Mouse (Mus musculus): ENCODE data around the gene Ddo.

The Ddo gene

DNA sequence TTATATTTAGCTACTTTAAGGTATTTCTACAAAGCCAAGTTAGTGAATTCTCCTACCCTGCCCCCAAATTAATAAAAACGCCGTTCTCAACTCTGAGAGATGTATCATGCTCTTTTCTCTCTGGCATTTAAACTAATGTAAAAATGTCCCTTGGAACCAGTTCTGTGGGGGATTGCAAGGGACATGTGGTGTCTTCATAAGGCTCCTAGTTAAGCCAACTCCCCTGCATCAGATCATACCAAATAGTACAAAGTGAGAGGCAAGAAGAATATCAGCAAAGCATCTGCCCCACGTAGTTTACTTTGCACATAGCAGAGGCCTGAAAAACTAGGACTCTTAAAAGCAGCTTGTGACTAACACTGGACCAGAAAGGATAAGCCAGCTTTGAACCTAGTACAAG lies 86.9 kb downstream of the Ddo start:
- no peak for DNase-seq (ENCODE audit: low read depth, low spot score)

DNA sequence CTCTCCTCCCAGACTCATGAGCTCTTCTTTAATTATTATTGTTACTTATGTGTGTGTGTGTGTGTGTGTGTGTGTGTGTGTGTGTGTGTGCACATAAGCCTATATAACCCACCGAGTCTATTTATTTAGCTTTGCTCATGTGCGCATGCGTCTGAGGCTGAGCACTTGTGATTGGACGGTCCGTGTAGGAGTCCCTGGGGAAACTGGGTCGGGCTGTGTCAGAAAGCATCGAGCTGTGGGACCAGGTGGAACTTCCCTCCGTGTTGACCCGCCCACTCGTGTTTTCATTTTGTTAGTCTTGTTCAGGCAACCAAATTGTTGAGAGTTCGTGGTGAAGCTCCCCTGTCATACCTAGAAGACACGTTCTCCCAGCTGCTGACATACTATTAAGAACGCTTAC lies 88.6 kb downstream of the Ddo start:
- no peak for DNase-seq (ENCODE audit: low read depth, low spot score)

DNA sequence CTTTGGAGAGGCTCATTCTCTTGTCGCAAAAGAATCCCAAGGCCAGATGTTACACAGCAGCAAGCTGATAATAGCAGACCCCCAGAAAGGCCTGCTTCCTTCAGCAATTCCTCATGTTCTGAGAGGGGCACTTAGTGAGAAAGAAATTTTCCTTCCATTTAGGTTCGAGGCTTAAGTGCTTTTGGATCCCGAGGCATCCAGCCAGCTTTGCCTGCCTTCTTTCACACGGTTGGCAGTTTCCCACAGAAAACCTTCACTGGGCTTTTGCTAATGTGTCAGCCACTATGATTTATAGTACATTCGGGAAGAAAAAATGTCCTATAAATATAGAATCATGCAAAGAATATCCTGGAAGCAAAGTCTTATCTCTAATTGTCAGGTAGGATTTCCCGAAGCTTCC lies 89.3 kb downstream of the Ddo start:
- no peak for DNase-seq (ENCODE audit: low read depth, low spot score)

DNA sequence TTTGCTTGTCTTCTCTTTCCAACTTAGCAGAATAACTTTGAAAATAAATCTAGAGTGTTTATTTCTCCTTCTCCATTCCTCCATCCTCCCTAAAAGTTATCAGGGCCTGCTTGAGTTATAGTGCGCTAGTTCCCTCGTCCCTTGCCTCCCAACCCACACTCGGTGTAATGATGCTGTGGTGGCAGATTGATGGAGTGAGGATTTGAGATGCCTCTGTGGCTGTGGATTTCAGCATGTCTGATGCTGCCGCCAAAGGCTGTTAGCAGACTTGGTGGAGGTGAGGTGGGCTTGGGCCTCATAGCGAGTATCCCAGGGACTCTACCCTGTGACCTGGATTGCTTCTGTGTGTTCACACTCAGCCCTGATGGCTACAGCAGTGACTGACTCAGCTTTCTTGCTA lies 91.1 kb downstream of the Ddo start:
- DNase-seq (ENCODE audit: low read depth, low spot score) = no peak

DNA sequence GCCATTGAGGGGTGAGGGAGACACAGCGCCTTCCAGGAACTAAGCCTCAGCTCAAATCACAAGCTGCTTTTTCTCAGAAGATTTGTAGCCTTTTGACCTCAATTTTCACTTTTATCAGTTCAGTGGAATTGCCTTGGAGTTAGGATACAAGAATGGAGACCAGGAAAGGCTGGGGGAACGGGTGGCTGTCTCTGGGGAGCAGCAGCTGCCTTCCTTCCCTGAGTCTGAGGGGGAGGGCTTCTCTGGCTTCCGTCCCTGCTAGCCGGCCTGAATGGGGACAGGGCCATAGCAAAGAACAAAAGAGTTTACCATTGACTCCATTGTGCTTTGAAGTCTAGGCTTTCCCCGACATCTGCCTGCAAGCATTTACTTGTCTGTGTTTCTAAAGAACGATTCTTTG lies 94.5 kb downstream of the Ddo start:
- DNase-seq (ENCODE audit: low read depth, low spot score) = no peak

DNA sequence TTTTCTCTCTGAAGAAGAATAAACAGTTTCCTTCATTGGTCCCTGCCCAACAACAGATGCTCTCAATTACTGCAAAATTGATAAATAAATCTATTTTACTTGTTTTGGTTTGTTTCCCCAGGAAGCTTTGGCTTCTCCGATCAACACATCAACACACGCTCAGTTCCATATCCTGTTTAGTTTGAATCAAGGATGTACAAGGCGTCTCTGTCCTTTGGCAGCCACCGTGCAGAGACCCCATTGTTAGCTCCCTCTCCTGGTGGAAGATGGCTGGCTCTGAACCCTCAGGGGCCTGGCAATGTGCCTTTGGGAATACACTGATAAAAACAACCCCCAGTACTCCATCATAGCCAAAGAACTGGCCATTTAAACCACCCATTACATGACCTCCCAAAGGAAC lies 95.3 kb downstream of the Ddo start:
- DNase-seq (ENCODE audit: low read depth, low spot score) = no peak

DNA sequence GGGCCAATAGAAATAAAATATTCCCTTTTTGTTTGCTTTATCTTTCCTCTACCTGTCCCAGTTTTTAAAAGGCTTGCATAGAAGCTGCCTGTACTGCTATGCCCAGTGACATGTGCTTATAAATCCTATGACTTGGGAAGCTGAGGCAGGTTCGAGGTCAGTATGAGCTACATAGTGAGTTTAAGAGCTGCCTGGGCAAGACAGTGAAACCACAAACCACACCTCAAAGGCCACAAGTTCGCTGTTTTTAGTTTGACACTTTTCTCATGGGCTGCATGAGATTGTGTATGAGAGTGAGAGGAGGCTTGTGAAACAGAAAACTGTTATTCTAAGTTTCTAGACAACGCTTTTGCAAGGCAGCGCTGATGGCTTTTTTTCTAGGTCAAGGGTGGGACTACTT lies 95.7 kb downstream of the Ddo start:
- DNase-seq (ENCODE audit: low read depth, low spot score) = no peak

DNA sequence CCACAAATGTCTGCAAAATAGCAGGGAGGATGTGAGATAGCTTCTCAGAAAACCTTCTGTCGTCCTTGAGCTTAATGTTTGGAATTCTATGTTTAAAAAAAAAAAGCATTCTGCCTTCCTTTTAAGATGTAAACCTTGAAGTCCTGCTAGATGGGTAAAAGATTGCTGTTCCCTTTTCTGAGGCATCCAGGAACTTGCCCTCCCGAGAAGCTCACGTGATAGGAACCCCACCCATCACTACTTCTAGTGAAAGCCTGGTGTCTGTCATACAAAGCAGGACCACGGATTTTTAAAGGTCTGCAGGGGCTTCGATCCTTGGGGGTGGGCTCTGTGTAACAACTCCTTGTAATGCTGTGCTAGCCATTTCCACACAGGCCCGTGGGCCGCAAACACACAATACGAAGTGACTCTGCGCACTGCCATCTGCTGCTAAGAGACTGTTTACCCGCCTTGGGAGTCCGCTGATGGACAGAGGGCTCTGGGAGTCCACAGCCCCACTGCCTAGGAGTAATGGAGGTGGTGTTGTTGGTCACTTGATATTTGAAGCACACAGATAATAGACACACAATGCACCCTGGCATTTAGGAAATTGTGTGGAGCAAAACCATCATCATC lies 96.6 kb downstream of the Ddo start:
- DNase-seq (ENCODE audit: low read depth, low spot score) = no peak

DNA sequence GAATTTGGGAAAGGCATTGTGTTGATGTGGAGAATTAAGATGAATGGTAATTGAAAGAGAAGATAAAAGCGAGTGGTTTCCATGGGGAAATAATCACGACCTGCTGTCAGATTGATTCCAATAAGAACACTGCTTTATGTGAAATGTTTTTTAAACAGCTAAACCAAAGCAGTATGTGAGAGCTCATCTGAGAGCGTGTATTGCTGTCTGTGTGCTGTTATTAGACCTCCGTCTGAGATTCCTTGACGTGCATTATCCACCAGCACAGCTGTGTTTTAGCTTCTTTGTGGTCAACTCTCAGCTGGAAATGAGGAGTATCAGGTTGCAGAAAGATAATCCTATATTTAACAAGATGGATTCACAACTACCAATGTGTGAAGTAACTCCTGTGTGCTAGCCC lies 97.2 kb downstream of the Ddo start:
- no peak for DNase-seq (ENCODE audit: low read depth, low spot score)

DNA sequence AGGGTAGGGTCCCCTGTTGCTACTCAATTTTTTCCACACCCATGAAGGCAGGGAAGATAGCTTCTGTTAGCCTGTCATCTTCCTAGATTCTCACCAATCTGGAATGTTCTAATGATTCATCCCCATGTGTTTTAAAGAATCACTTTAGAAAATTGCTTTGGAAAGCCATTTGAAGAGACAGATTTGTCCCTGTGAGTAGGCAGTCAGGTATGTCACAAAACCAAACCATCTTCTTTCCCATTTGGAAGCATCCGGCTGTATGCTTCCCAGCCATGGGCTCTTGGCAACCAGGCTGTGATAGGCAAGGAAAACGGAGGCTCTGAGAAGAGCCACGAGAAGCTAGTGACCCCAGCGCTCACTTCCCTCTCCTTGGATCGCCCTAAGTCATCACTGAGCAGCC lies 100.4 kb downstream of the Ddo start:
- no peak for DNase-seq (ENCODE audit: low read depth, low spot score)
